Mouse (Mus musculus) left cerebral cortex, postnatal 14 days (tissue): ENCODE data around the gene AL732309.1. TPM values are rescaled to one million over a fixed set of nuclear protein-coding genes. Genes with fewer than 3 reads are reported as not detected.

Experiments used
- DNase-seq, 2 experiments: peaks; one replicate each; pipeline ENCODE4 v3.0.0; 2021 to 2022; ENCODE audit warnings: low spot score in 2 of 2, mixed read lengths in 1 of 2
- intact Hi-C: fragments of 180-260 bp; cut with DNase I; formaldehyde crosslinking; loops from one replicate; pipeline ENCODE4 v1.15.1; 2025
- total RNA-seq, 2 experiments: library from RNA; stranded (reverse); gene quantifications; 2 replicates each; pipeline ENCODE4 v1.2.3; 2021

AL732309.1 gene
- total RNA-seq, 2 experiments from 2014 or later = 2.3 to 2.8 TPM

GRCm38 (mm10) chr2:25224766-25225752 lies 21.6 kb downstream of the AL732309.1 start:
- intact Hi-C loops = loop anchor here (5.0 kb wide), 1 partner anchor 47 kb away; the partner anchor contains the start of genes Anapc2 and Ssna1
- peak; percentile 99 to 100 for DNase-seq

DNA sequence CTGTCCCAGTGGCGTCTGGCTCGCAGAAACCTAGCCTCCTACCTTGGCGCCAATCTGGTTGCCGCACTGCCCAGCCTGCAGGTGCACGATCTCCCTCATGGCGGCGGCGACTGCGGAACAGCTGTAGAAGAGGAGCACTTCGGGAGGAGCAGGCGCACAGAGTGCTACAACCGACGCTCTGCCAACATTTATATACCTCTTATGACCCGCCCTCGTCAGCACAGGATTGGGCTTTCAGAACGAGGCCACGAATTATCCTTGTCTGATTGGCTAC lies 22.2 kb downstream of the AL732309.1 start, which contains the start of gene Tubb4b:
TSS of gene Tubb4b (minus strand) at position 211 of the 274 bp plus-strand sequence.
- intact Hi-C loops = no loop called here
- no peak for DNase-seq

- peak; percentile 75 to 77 for DNase-seq
- intact Hi-C loops = no loop called here
These were observed 22.8 kb downstream of the AL732309.1 start for GRCm38 (mm10) chr2:25223681-25224491.

GRCm38 (mm10) chr2:25221331-25221772 lies 25.3 kb downstream of the AL732309.1 start:
- no peak for DNase-seq
- intact Hi-C loops = no loop called here

GRCm38 (mm10) chr2:25218445-25218844 lies 28.2 kb downstream of the AL732309.1 start, which contains the start of gene Fam166a:
TSS of gene Fam166a (plus strand) at chr2:25218745.
- no peak for DNase-seq
- intact Hi-C loops = no loop called here

- intact Hi-C loops = no loop called here
- no peak for DNase-seq
These were observed 29.0 kb downstream of the AL732309.1 start for GRCm38 (mm10) chr2:25217666-25218065.

GRCm38 (mm10) chr2:25214444-25214843 lies 32.2 kb downstream of the AL732309.1 start, which contains the start of gene Stpg3:
TSS of gene Stpg3 (minus strand) at chr2:25214637.
- intact Hi-C loops = no loop called here
- no peak for DNase-seq

DNA sequence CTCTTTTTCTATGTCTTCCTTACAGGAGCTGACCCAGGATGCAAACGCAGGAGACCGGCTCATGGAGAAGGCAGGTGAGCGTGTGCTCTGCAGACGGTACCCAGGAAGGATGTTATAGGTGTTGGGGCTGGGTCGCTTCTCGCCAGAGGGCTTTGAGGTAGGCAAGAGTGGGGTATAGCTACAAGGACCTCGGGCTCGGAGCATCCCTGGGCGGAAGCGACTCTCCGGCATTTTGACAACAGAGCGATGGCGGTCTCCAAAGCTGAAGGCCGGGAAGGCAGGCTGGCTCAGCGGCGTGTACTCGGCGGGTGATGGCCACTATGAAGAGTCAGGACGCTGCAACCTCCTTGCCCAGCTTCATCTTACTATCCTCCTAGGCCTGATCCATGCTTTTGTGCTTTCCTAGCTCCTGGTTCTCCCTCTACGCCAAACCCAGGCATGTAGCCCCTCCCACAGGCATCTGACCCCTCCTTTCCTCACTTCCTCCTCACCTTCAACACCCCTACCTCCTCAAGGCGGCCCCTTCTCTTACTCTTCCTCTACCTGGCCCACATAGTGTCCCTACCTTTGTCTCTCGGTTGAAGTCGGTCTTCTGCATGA lies 33.3 kb downstream of the AL732309.1 start:
- intact Hi-C loops = no loop called here
- no peak for DNase-seq

DNA sequence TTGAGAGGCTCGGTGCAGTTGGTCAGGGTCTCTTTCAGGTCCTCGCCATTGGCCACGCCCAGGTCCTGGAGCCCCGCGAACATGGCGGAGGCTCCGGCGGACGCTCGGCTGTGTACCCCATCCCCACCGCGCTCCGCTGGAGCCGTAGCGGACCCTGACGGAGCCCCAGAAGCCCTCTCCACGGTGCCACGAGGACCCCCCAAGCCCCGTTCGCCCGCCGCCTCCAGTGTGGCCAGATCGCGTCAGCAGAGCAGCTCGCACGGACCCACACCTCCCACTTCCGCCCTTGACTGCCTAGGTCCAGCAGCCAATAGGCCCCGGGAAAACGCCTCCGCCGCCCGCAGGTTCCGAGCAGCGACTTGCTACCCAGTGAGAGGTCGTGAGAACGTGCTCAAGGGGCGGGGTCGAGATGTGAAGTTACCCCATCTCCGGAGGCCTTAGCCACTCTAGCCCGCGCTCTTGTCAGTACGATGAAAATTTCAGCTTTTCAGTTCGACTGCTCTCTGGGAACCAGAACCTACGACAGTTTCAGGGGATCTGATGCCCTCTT lies 35.5 kb downstream of the AL732309.1 start, which contains the start of gene Nelfb:
TSS of gene Nelfb (minus strand) at position 369 of the 550 bp plus-strand sequence.
- intact Hi-C loops = no loop called here
- peak; percentile 76 to 80 for DNase-seq

- intact Hi-C loops = no loop called here
- DNase-seq = no peak
These were observed 36.0 kb downstream of the AL732309.1 start for GRCm38 (mm10) chr2:25210686-25211085.

- intact Hi-C loops = no loop called here
- DNase-seq = no peak
These were observed 39.1 kb downstream of the AL732309.1 start for GRCm38 (mm10) chr2:25207593-25207992.

DNA sequence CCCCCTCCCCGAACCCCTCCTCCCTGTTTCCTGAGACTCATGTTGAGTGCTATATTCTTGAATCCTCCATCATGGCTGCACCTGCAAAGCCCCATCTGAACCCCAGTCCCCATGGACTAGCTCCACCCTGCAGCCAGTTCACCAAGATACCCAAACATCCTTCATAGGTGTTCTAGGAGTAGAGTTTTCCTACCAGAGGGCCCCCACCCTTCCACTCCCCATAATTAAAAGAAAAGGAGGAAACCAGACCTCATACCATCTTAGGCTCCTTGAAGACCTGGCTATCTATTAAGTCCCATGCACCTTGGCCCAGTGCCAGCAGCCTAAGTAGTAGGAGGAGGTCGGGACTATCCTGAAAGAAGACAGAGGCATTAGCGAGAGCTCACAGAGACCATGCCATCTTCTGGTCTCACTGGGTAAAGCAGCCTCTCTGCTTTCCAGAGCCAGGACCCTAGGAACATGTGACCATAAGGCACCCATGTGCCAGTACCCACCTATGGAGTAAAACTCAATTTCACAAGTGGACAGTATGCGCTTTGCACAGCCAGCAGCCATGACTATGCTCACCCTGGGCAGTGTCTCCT lies 42.9 kb downstream of the AL732309.1 start:
- no peak for DNase-seq
- intact Hi-C loops = no loop called here

DNA sequence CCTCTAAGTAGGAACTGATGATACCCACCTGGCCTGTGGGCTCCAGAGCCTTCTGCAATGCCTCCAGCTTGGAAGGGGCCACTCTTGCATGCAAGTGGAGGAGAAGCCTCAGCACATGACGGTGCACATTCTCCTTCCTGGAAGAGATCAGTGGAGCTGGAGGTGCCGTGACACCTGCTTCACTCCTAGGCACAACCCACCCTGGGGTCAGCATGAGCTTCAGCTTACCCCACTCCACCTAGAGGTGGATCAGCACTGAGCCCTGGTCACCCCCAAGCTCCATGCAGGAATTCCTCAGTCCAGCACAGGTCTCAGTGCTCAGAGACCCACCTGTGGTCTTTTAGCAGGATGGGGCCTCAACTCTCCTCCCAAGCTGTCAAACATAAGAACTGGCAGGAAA lies 46.0 kb downstream of the AL732309.1 start:
- intact Hi-C loops = no loop called here
- DNase-seq = no peak

DNA sequence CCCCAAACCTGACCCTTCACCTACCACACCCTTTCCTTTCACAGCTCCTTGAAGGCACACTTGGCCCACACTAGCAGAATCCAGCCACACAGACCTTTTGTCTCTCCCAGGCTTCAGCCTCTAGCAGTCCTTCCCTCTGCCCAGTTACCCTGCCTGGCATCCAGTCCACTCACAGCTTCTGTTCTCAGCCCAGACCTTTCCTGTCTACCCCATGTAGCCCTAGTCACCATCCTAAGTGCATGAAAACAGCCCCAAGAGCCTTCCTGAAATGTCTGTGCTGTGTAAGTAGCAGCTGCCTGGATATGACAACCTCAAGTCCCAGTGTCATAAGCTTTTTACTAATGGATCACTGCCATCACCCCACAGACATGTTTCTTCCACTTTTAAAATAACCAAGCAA lies 48.7 kb downstream of the AL732309.1 start:
- no peak for DNase-seq
- intact Hi-C loops = no loop called here

- intact Hi-C loops = no loop called here
- DNase-seq = no peak
These were observed 49.5 kb downstream of the AL732309.1 start for GRCm38 (mm10) chr2:25197191-25197590.

GRCm38 (mm10) chr2:25196172-25196954 lies 50.3 kb downstream of the AL732309.1 start, which contains the start of gene Tor4a:
TSS of gene Tor4a (minus strand) at chr2:25196886.
- intact Hi-C loops = no loop called here
- DNase-seq = peak in 1 of 2 experiments; percentile 26

DNA sequence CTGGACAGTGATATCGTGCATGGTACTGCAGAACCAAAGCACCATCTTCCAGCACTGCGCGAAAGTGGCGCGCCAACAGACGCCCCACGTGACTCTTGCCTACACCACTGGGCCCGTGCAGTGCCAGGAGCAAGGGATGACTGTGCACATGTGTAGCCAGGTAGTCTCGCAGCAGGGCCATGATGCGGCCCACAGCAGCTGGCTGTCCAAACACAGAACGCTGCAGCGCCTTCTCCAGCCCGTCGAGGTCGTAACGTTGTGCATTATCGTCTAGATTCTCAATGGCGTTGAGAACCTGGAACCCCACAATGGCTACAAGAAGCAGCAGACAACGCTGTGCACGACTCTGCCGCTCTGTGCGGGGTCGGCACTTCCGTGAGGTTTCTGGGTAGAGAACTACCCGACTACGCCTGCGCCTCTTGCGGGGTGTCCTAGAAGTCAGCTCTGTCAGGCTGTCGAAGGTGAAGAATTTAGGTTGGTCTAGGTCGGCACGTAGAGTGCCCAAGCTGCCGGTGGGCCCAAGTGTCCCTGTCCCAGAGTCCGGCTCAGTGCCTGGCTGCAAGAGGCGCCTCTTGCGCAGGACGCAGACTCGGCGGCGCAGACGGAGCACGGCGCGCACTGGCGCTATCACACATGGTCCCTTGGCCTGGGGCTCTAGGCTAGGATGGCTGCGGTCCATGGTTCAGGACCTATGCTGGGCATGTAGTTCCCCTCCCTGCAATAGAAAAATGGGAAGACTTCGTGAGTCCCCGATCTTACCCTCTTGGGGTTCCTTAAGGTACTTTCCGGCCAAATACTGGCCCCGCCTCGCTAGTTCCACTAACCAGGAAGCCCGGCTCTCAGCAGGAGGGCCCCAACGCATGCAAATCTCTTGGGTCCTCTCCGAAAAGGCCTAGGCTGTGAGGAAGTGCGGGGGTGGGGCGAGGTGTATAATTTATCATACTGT lies 51.2 kb downstream of the AL732309.1 start:
- DNase-seq = no peak
- intact Hi-C loops = no loop called here
